Mouse (Mus musculus) limb, embryonic 11.5 days (tissue): Measurements from ENCODE around the gene Tyrobp. TPM values are rescaled to one million over a fixed set of nuclear protein-coding genes. Genes with fewer than 3 reads are reported as not detected.

Experiments used
- ATAC-seq: fragments of 200-750 bp; cut with Nextera tagmentation; 2 replicates; pipeline ENCODE4 v1.8.0; 2017; ENCODE audit warnings: low read depth; ENCODE audit not compliant: insufficient number of reproducible peaks, low FRiP score, low TSS enrichment
- DNase-seq: peaks from one replicate; pipeline ENCODE4 v3.0.0-alpha.2; 2015; ENCODE audit warnings: low spot score
- H3K27ac ChIP-seq: fragments of 300-500 bp; sonication (generic); replicated peaks from 2 replicates; pipeline ENCODE4 v1.5.1; 2014; ENCODE audit warnings: low read depth, mild to moderate bottlenecking, low read length
- H3K27me3 ChIP-seq: fragments of 300-500 bp; sonication (generic); 2 replicates; pipeline ENCODE4 v1.6.1; 2014; ENCODE audit warnings: mild to moderate bottlenecking, low read length, mixed read lengths; ENCODE audit not compliant: control insufficient read depth, insufficient read depth
- H3K36me3 ChIP-seq: fragments of 300-500 bp; sonication (generic); 2 replicates; pipeline ENCODE4 v1.6.1; 2014; ENCODE audit warnings: mild to moderate bottlenecking, low read length, moderate library complexity, mixed read lengths; ENCODE audit not compliant: control insufficient read depth, insufficient read depth
- H3K4me1 ChIP-seq: fragments of 300-500 bp; sonication (generic); 2 replicates; pipeline ENCODE4 v1.6.1; 2014; ENCODE audit warnings: low read length, mixed read lengths; ENCODE audit not compliant: control insufficient read depth, insufficient read depth
- H3K4me2 ChIP-seq: fragments of 300-500 bp; sonication (generic); 2 replicates; pipeline ENCODE4 v1.6.1; 2014; ENCODE audit warnings: low read depth, mild to moderate bottlenecking, moderate library complexity; ENCODE audit not compliant: severe bottlenecking
- H3K4me3 ChIP-seq: fragments of 300-500 bp; sonication (generic); 2 replicates; pipeline ENCODE4 v1.5.1; 2014; ENCODE audit warnings: low read depth, low read length
- H3K9ac ChIP-seq: fragments of 300-500 bp; sonication (generic); 2 replicates; pipeline ENCODE4 v1.6.1; 2014; ENCODE audit warnings: mild to moderate bottlenecking, low read length
- H3K9me3 ChIP-seq: fragments of 300-500 bp; sonication (generic); 2 replicates; pipeline ENCODE4 v1.6.1; 2016; ENCODE audit warnings: low read length; ENCODE audit not compliant: control insufficient read depth
- WGBS: fragments of 180-500 bp; shearing (Covaris S2); extraction: QIAGEN DNeasy Blood & Tissue Kit; methylation state at CpG from one replicate; pipeline ENCODE4 v1.1.7; 2014; 5-methylcytosine and 5-hydroxymethylcytosine counted together
- polyA plus RNA-seq: library from polyadenylated mRNA; unstranded; fragments of >200 nt; fragmentation: Nextera tagmentation; extraction: Ambion mirVana; gene quantifications from 2 replicates; pipeline ENCODE4 v1.2.1, GENCODE M21; 2014

Gene Tyrobp
- polyA plus RNA-seq, 1 experiment from 2014 or later, result 12.6 TPM

GRCm38 (mm10) chr7:30459484-30459883, 45.9 kb downstream of the Tyrobp start:
- Histone ChIP-seq H3K9ac (no peak overlapping the region), H3K4me3 (no peak overlapping the region), H3K4me1 (0 out of 2 replicates have a peak, but pooled peaks cover 3% of the 10 kb centered on the region), H3K9me3 (no peaks in the 10 kb centered on the region), H3K4me2 (no peak overlapping the region), H3K27ac (no peak overlapping the region), H3K36me3 (no peaks in the 10 kb centered on the region), H3K27me3 (peaks cover 91% of the 10 kb centered on the region)
- WGBS, result 45% methylated on average over 6 of the region's 6 CpGs
- DNase-seq (no peak), ATAC-seq (no peak)

DNA sequence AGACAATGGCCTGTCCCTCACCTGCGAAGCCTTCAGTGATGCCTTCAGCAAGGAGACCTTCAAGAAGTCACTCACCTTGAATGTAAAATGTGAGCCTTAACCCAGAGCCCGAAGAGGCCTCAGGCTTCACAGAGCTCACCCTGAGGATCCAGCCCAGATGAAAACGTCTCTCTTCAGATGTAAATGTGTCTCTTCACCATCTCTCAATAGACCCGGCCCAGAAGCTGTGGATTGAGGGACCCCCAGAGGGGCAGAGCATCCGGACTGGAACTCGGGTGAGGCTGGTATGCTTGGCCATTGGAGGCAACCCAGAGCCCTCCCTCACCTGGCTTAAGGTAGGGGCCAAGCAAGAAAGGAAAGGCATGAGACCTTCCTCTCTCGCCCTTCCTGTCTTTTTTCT, 50.0 kb downstream of the Tyrobp start:
- no peak; the same call in 1 of the 2 replicates for ATAC-seq
- 39% methylated on average over 7 of the region's 7 CpGs for WGBS
- Histone ChIP-seq H3K27ac (no peak overlapping the region), H3K36me3 (no peaks in the 10 kb centered on the region), H3K9ac (no peak overlapping the region), H3K4me2 (no peak overlapping the region), H3K9me3 (no peaks in the 10 kb centered on the region), H3K27me3 (peaks cover 86% of the 10 kb centered on the region), H3K4me1 (peaks cover 3% of the 10 kb centered on the region; the same call in 1 of the 2 replicates), H3K4me3 (no peak overlapping the region)
- no peak for DNase-seq

DNA sequence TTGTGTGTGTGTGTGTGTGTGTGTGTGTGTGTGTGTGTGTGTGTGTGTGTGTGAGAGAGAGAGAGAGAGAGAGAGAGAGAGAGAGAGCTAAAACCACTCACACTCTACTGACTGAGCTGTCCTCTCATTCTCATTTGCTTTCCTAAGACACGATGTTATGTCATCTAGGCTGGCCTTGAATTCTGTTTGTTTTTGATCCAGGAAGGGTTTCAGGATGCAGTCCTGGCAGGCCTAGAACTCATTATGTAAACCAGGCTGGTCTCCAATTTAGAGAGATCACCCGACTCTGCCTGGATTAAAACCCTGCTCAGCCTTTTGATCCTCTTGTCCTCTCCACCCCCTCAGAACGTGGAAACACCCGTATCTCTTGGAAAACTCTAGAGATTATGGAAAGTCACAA, 50.4 kb downstream of the Tyrobp start:
- Histone ChIP-seq H3K27me3 (peaks cover 82% of the 10 kb centered on the region), H3K4me1 (peaks cover 3% of the 10 kb centered on the region; the same call in 1 of the 2 replicates), H3K36me3 (no peaks in the 10 kb centered on the region), H3K4me2 (no peak overlapping the region), H3K27ac (no peak overlapping the region), H3K4me3 (no peak overlapping the region), H3K9me3 (no peaks in the 10 kb centered on the region), H3K9ac (no peak overlapping the region)
- no peak for ATAC-seq
- DNase-seq, result no peak
- 25% methylated on average over 4 of the region's 4 CpGs for WGBS

DNA sequence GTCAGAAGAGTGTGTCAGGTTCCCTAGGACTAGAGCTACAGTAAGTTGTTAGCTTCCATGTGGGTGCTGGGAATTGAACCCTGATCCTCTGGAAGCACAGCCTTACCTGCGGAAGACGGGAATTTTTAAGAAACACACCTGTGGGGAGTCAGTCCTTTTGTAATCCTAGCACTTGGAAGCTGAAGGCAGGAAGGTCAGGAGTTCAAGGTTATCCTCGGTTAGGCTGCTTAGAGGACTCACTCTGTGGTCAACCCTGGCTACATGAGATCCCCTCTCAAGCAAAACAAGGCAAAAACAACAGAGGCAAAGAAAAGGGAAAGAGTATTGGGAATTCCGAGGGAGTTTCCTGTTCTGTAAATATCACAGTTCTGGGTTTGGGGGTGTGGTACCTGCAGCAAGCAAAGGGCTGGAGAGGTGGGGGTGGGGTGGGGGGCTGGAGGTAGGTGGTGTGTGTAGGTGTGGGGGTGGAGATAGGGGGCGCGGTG, 51.3 kb downstream of the Tyrobp start:
- H3K9ac ChIP-seq, result no peak overlapping the region
- no peaks in the 10 kb centered on the region for H3K9me3 ChIP-seq
- ATAC-seq (no peak), DNase-seq (no peak)
- WGBS, result 14% methylated on average over 6 of the region's 6 CpGs
- H3K4me2 ChIP-seq, result no peak overlapping the region
- H3K4me1 ChIP-seq, result peaks cover 3% of the 10 kb centered on the region; the same call in 1 of the 2 replicates
- H3K27ac ChIP-seq, result no peak overlapping the region
- peaks cover 75% of the 10 kb centered on the region for H3K27me3 ChIP-seq
- no peak overlapping the region for H3K4me3 ChIP-seq
- H3K36me3 ChIP-seq, result no peaks in the 10 kb centered on the region

Other genes starting within 250 kb of the Tyrobp start
- 14.6 and 18.7 TPM in 2 replicates for gene Zfp146, start 244.0 kb upstream of the Tyrobp start, polyA plus RNA-seq
- gene Cox7a1, start 229.6 kb upstream of the Tyrobp start, polyA plus RNA-seq, result 2.3 and 2.9 TPM in 2 replicates
- 53.1 and 53.7 TPM in 2 replicates for gene Capns1, start 214.9 kb upstream of the Tyrobp start, polyA plus RNA-seq
- 182 and 186 TPM in 2 replicates for gene Polr2i, start 181.8 kb upstream of the Tyrobp start, polyA plus RNA-seq
- 232 and 241 TPM in 2 replicates for gene Tbcb, start 181.5 kb upstream of the Tyrobp start, polyA plus RNA-seq
- gene Ovol3, start 178.0 kb upstream of the Tyrobp start, polyA plus RNA-seq, result 0.27 TPM in 1 of 2 replicates, not detected in the other
- gene Thap8, start 133.7 kb upstream of the Tyrobp start, polyA plus RNA-seq, result 0.16 and 0.19 TPM in 2 replicates
- 10.4 and 14.9 TPM in 2 replicates for gene Wdr62, start 133.3 kb upstream of the Tyrobp start, polyA plus RNA-seq
- 64.7 and 70.0 TPM in 2 replicates for gene Clip3, start 122.0 kb upstream of the Tyrobp start, polyA plus RNA-seq
- 93.7 and 97.6 TPM in 2 replicates for gene Alkbh6, start 105.0 kb upstream of the Tyrobp start, polyA plus RNA-seq
- gene Syne4, start 99.0 kb upstream of the Tyrobp start, polyA plus RNA-seq, result 72.3 and 75.3 TPM in 2 replicates
- gene E130208F15Rik, start 92.0 kb upstream of the Tyrobp start, polyA plus RNA-seq, result not detected in 2 replicates
- gene Sdhaf1, start 89.9 kb upstream of the Tyrobp start, polyA plus RNA-seq, result 21.6 TPM in 2 replicates
- gene Lrfn3, start 51.0 kb upstream of the Tyrobp start, polyA plus RNA-seq, result 4.9 and 5.0 TPM in 2 replicates
- 0.39 TPM in 1 of 2 replicates, not detected in the other for gene Hcst, start 6.1 kb downstream of the Tyrobp start, polyA plus RNA-seq
- gene Nfkbid, start 8.0 kb downstream of the Tyrobp start, polyA plus RNA-seq, result 0.96 and 1.4 TPM in 2 replicates
- gene Aplp1, start 31.8 kb downstream of the Tyrobp start, polyA plus RNA-seq, result 16.6 and 18.0 TPM in 2 replicates
- 0.13 TPM in 1 of 2 replicates, not detected in the other for gene Kirrel2, start 43.9 kb downstream of the Tyrobp start, polyA plus RNA-seq
- gene Nphs1, start 44.6 kb downstream of the Tyrobp start, polyA plus RNA-seq, result 0.15 TPM in 1 of 2 replicates, not detected in the other
- gene Prodh2, start 79.9 kb downstream of the Tyrobp start, polyA plus RNA-seq, result 0.33 TPM in 1 of 2 replicates, not detected in the other
- 12.1 and 12.9 TPM in 2 replicates for gene Arhgap33, start 121.3 kb downstream of the Tyrobp start, polyA plus RNA-seq
- gene Hspb6, start 138.4 kb downstream of the Tyrobp start, polyA plus RNA-seq, result 6.1 and 6.9 TPM in 2 replicates
- 20.0 and 21.9 TPM in 2 replicates for gene Proser3, start 138.5 kb downstream of the Tyrobp start, polyA plus RNA-seq
- gene Lin37, start 146.1 kb downstream of the Tyrobp start, polyA plus RNA-seq, result 40.6 and 46.9 TPM in 2 replicates
- 91.9 and 100 TPM in 2 replicates for gene U2af1l4, start 149.5 kb downstream of the Tyrobp start, polyA plus RNA-seq
- 6.0 and 6.8 TPM in 2 replicates for gene Gm49396, start 149.6 kb downstream of the Tyrobp start, polyA plus RNA-seq
- gene Psenen, start 149.9 kb downstream of the Tyrobp start, polyA plus RNA-seq, result 105 and 123 TPM in 2 replicates
- 3.2 and 3.5 TPM in 2 replicates for gene Igflr1, start 151.7 kb downstream of the Tyrobp start, polyA plus RNA-seq
- gene Kmt2b, start 175.0 kb downstream of the Tyrobp start, polyA plus RNA-seq, result 11.9 and 14.1 TPM in 2 replicates
- 0.43 TPM in 1 of 2 replicates, not detected in the other for gene Zbtb32, start 185.1 kb downstream of the Tyrobp start, polyA plus RNA-seq
- gene Upk1a, start 199.1 kb downstream of the Tyrobp start, polyA plus RNA-seq, result 3.6 and 3.8 TPM in 2 replicates
- gene Cox6b1, start 212.4 kb downstream of the Tyrobp start, polyA plus RNA-seq, result 801 and 830 TPM in 2 replicates
- gene Etv2, start 222.1 kb downstream of the Tyrobp start, polyA plus RNA-seq, result 0.19 and 0.43 TPM in 2 replicates
- 125 and 126 TPM in 2 replicates for gene Rbm42, start 236.6 kb downstream of the Tyrobp start, polyA plus RNA-seq